Mouse (Mus musculus): ENCODE results near the gene Krt20. TPM values are rescaled to one million over a fixed set of nuclear protein-coding genes. Genes with fewer than 3 reads are reported as not detected.

Gene Krt20
- polyA plus RNA-seq, 1 experiment, result 2.2 TPM

- H3K4me3 ChIP-seq (ENCODE audit: low read depth, low read length), result no peak overlapping the region
- H3K9ac ChIP-seq (ENCODE audit: low read depth, poor library complexity, severe bottlenecking), result no peak overlapping the region
- no peaks in the 10 kb centered on the region for H3K36me3 ChIP-seq (ENCODE audit: control insufficient read depth, insufficient read depth, low read length, poor library complexity, severe bottlenecking)
- H3K27ac ChIP-seq (ENCODE audit: insufficient read depth, low read length), result no peak overlapping the region
- no peak for TF ChIP-seq POLR2A (IDR thresholded peaks at IDR 0.05; ENCODE audit: insufficient read depth, low read length)
- no peak for TF ChIP-seq CTCF (IDR thresholded peaks at IDR 0.05; ENCODE audit: low read depth, low read length)
- TF ChIP-seq EP300 (IDR thresholded peaks at IDR 0.05; ENCODE audit: insufficient read depth, low read depth, low read length), result no peak
- H3K9me3 ChIP-seq (replicated peaks; ENCODE audit: control insufficient read depth, insufficient read depth, low read length, poor library complexity, severe bottlenecking), result no peaks in the 10 kb centered on the region
- no peaks in the 10 kb centered on the region for H3K27me3 ChIP-seq (ENCODE audit: control insufficient read depth, insufficient read depth, low read length, poor library complexity, severe bottlenecking)
- H3K4me1 ChIP-seq (ENCODE audit: control insufficient read depth, insufficient read depth, low read length), result no peaks in the 10 kb centered on the region
Observed at GRCm38 (mm10) chr11:99413247-99413646, 24.7 kb downstream of the Krt20 start.

DNA sequence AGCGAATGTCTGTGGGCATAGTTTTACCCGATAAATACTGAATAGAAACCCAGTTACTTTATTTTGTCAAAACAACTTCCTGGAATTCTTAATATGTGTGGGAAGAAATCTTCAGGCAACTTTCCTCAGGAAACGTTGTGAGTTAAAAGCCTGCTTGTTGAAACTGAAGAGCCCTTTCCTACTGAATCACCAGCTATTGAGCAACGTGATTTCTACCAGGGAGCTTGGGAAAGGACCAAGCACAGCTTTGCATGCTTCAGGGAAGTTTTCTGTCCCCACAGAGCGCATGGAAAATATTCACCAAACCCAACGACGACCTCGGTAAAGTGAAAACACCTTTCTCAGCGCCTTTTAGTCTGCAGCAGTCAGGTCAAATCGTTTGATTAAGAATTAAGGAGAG, 31.8 kb downstream of the Krt20 start:
- Histone ChIP-seq H3K27me3 (ENCODE audit: control insufficient read depth, insufficient read depth, low read length, poor library complexity, severe bottlenecking) (no peaks in the 10 kb centered on the region), H3K36me3 (ENCODE audit: control insufficient read depth, insufficient read depth, low read length, poor library complexity, severe bottlenecking) (no peaks in the 10 kb centered on the region), H3K4me3 (ENCODE audit: low read depth, low read length) (no peak overlapping the region), H3K27ac (ENCODE audit: insufficient read depth, low read length) (no peak overlapping the region), H3K4me1 (ENCODE audit: control insufficient read depth, insufficient read depth, low read length) (no peaks in the 10 kb centered on the region), H3K9ac (ENCODE audit: low read depth, poor library complexity, severe bottlenecking) (no peak overlapping the region), H3K9me3 (replicated peaks; ENCODE audit: control insufficient read depth, insufficient read depth, low read length, poor library complexity, severe bottlenecking) (no peaks in the 10 kb centered on the region)
- TF ChIP-seq POLR2A (IDR thresholded peaks at IDR 0.05; ENCODE audit: insufficient read depth, low read length) (no peak), EP300 (IDR thresholded peaks at IDR 0.05; ENCODE audit: insufficient read depth, low read depth, low read length) (no peak), CTCF (IDR thresholded peaks at IDR 0.05; ENCODE audit: low read depth, low read length) (no peak)

- Histone ChIP-seq H3K4me3 (ENCODE audit: low read depth, low read length) (no peak overlapping the region), H3K4me1 (ENCODE audit: control insufficient read depth, insufficient read depth, low read length) (no peaks in the 10 kb centered on the region), H3K27ac (ENCODE audit: insufficient read depth, low read length) (no peak overlapping the region), H3K9ac (ENCODE audit: low read depth, poor library complexity, severe bottlenecking) (no peak overlapping the region), H3K36me3 (ENCODE audit: control insufficient read depth, insufficient read depth, low read length, poor library complexity, severe bottlenecking) (no peaks in the 10 kb centered on the region), H3K9me3 (replicated peaks; ENCODE audit: control insufficient read depth, insufficient read depth, low read length, poor library complexity, severe bottlenecking) (no peaks in the 10 kb centered on the region), H3K27me3 (ENCODE audit: control insufficient read depth, insufficient read depth, low read length, poor library complexity, severe bottlenecking) (no peaks in the 10 kb centered on the region)
- TF ChIP-seq EP300 (IDR thresholded peaks at IDR 0.05; ENCODE audit: insufficient read depth, low read depth, low read length), result no peak
- no peak for TF ChIP-seq POLR2A (IDR thresholded peaks at IDR 0.05; ENCODE audit: insufficient read depth, low read length)
- TF ChIP-seq CTCF (IDR thresholded peaks at IDR 0.05; ENCODE audit: low read depth, low read length), result no peak
Observed at GRCm38 (mm10) chr11:99399956-99400549, 37.9 kb downstream of the Krt20 start.

DNA sequence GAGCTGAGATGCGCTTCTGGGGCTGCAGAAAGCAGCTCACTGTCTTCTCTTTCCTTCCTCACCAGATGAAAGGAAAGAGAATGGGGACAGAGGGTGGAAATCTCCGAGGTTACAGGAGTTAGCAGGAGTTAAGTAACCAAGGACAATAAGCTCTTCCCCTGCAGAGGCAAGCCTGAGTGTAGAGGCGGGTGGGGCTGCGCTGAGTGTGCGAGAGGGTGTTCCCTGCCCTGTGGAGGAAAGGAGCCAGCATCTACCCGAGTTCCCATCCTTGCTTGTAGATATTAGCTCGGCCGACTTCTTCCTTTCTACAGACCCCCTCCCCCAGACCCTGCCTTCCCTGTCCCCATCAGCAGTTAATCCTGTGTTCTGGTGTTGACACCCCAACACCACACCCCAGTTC, 39.1 kb downstream of the Krt20 start:
- H3K9me3 ChIP-seq (replicated peaks; ENCODE audit: control insufficient read depth, insufficient read depth, low read length, poor library complexity, severe bottlenecking), result no peaks in the 10 kb centered on the region
- TF ChIP-seq EP300 (IDR thresholded peaks at IDR 0.05; ENCODE audit: insufficient read depth, low read depth, low read length) (no peak), POLR2A (IDR thresholded peaks at IDR 0.05; ENCODE audit: insufficient read depth, low read length) (no peak), CTCF (IDR thresholded peaks at IDR 0.05; ENCODE audit: low read depth, low read length) (no peak)

DNA sequence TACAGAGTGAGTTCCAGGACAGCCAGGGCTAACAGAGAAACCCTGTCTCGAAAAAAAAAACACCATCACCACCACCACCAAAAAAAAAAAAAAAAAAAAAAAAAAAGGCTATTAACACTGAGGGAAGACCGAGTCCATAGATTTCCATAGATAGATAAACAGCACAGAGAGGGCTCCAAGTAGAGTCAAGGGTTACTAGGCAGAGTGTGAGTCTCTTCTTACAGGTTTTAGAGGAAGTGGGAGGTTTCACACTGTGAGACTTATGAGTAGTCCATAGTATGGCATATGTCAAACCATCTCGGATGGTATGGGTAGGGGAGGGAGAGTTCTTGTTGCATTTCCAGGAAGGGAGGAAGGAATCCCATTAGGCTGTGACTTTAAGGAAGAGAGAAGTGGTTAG, 39.9 kb downstream of the Krt20 start:
- H3K4me3 ChIP-seq (ENCODE audit: low read depth, low read length), result no peak overlapping the region
- no peak overlapping the region for H3K9ac ChIP-seq (ENCODE audit: low read depth, poor library complexity, severe bottlenecking)
- no peak overlapping the region for H3K27ac ChIP-seq (ENCODE audit: insufficient read depth, low read length)
- H3K9me3 ChIP-seq (replicated peaks; ENCODE audit: control insufficient read depth, insufficient read depth, low read length, poor library complexity, severe bottlenecking), result no peaks in the 10 kb centered on the region
- no peaks in the 10 kb centered on the region for H3K4me1 ChIP-seq (ENCODE audit: control insufficient read depth, insufficient read depth, low read length)
- TF ChIP-seq EP300 (IDR thresholded peaks at IDR 0.05; ENCODE audit: insufficient read depth, low read depth, low read length), result no peak
- TF ChIP-seq CTCF (IDR thresholded peaks at IDR 0.05; ENCODE audit: low read depth, low read length), result no peak
- no peak for TF ChIP-seq POLR2A (IDR thresholded peaks at IDR 0.05; ENCODE audit: insufficient read depth, low read length)
- no peaks in the 10 kb centered on the region for H3K36me3 ChIP-seq (ENCODE audit: control insufficient read depth, insufficient read depth, low read length, poor library complexity, severe bottlenecking)
- H3K27me3 ChIP-seq (ENCODE audit: control insufficient read depth, insufficient read depth, low read length, poor library complexity, severe bottlenecking), result no peaks in the 10 kb centered on the region

More for the DNA sequence above, 39.1 kb downstream of the Krt20 start:
- Histone ChIP-seq H3K9ac (ENCODE audit: low read depth, poor library complexity, severe bottlenecking) (no peak overlapping the region), H3K4me1 (ENCODE audit: control insufficient read depth, insufficient read depth, low read length) (no peaks in the 10 kb centered on the region), H3K27ac (ENCODE audit: insufficient read depth, low read length) (no peak overlapping the region), H3K4me3 (ENCODE audit: low read depth, low read length) (no peak overlapping the region), H3K36me3 (ENCODE audit: control insufficient read depth, insufficient read depth, low read length, poor library complexity, severe bottlenecking) (no peaks in the 10 kb centered on the region), H3K27me3 (ENCODE audit: control insufficient read depth, insufficient read depth, low read length, poor library complexity, severe bottlenecking) (no peaks in the 10 kb centered on the region)

- H3K27ac ChIP-seq (ENCODE audit: insufficient read depth, low read length), result no peak overlapping the region
- H3K4me1 ChIP-seq (ENCODE audit: control insufficient read depth, insufficient read depth, low read length), result no peaks in the 10 kb centered on the region
- no peaks in the 10 kb centered on the region for H3K27me3 ChIP-seq (ENCODE audit: control insufficient read depth, insufficient read depth, low read length, poor library complexity, severe bottlenecking)
- TF ChIP-seq EP300 (IDR thresholded peaks at IDR 0.05; ENCODE audit: insufficient read depth, low read depth, low read length), result no peak
- no peak for TF ChIP-seq POLR2A (IDR thresholded peaks at IDR 0.05; ENCODE audit: insufficient read depth, low read length)
- no peak for TF ChIP-seq CTCF (IDR thresholded peaks at IDR 0.05; ENCODE audit: low read depth, low read length)
- H3K9ac ChIP-seq (ENCODE audit: low read depth, poor library complexity, severe bottlenecking), result no peak overlapping the region
- H3K36me3 ChIP-seq (ENCODE audit: control insufficient read depth, insufficient read depth, low read length, poor library complexity, severe bottlenecking), result no peaks in the 10 kb centered on the region
- H3K4me3 ChIP-seq (ENCODE audit: low read depth, low read length), result no peak overlapping the region
- H3K9me3 ChIP-seq (replicated peaks; ENCODE audit: control insufficient read depth, insufficient read depth, low read length, poor library complexity, severe bottlenecking), result no peaks in the 10 kb centered on the region
Observed at GRCm38 (mm10) chr11:99396661-99397060, 41.3 kb downstream of the Krt20 start.

All from ES-Bruce4 (cell line).